Mouse (Mus musculus): Measurements from ENCODE around the gene Spata45. TPM values are rescaled to one million over a fixed set of nuclear protein-coding genes. Genes with fewer than 3 reads are reported as not detected.
"Not testable (repeated sequence)": the region's sequence is repeated elsewhere in the genome, so short reads cannot be mapped to it uniquely, and the experiment has no call there.

Spata45 gene
- total RNA-seq (2014; fragmentation: Nextera tagmentation), result not detected in 2 replicates
- not detected in 2 replicates for total RNA-seq (2017)

DNA sequence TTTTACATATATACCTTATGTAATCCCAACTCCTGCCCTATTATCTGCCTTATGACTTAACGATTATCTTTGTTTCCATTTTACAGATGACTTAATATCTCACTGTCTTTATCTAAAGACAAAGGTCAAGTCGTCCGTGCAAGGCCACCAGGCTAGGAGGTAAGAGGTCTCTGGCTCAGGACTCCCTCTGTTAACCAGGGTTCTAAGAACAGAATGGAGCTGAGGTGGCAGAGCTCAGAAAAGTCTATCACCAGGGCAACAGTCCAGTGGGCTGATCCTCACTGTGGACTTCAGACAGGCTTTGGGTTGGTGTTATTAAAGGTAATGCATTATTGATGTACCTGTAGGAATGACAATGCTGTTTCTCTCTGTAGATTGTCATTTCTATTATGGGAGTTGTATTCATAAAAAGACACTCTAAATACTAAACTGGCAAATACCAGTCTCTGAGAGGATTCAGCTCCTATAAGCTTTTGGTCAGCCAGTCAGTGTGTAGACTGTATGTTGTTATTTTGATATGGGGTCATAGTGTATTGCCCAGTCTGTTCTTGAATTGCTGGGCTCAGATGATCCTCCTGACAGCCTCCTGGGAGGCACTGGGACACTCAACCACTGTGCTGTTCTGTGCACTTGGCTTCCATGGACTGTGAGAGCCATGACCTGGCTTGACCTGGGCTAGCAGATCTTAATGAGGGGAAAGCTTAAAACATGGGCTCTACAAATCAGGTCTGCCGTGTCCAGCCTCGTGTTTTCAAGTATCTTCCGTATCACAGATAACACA is at the start of gene Spata45:
Gene Spata45, plus strand, starts transcription at position 86 of the 781 bp plus-strand sequence.
- ATAC-seq (replicated peaks; ENCODE audit: poor library complexity, severe bottlenecking), result no peak

DNA sequence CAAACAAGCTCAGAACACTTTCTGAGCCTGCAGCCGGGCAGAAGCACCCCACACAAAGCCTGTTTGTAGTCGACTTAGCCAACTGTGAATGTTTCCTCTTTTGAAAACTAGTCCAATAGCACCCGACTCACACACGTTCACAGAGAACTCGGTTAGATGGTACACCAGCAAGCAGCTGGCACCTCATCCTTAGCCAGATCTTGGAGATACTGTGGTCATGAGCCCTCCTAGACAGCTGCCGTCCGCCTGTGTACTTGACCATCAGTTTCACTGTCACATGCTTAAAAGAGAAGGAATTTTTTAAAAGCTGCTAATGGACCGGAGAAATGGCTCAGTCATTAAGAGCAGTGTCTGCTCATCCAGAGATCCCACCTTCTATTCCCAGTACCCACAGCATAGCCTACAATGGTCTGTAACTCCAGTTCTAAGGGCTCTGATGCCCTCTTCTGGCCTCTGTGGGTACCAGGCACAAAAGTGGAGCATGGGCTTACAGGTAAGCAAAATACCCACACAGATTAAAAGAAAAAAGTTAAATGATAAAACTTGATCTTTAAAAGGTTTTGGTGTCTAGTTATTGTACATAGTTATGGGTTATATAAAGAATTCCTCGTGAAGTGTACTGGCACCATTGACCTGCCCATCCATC is 46.9 kb upstream of the Spata45 start:
- ATAC-seq (replicated peaks; ENCODE audit: poor library complexity, severe bottlenecking), result no peak

DNA sequence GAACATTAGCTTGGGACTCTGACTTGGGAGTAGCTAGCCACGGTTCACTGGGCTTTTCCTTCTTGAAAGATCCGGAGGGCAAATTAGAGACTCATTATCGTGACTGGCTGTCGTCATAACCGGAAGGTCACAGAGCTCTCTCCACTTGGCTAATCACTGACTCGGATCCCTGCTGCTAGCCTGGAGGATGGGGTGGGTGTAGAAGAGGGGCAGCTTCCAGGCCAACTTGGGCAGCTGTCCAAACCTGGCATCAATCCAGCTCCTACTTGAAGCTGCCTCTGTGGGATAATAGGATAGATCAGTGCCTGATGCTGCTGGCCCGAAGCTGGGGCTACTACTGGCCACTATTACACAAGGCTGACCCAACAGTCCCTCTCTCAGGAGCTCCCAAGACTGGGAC is 40.9 kb upstream of the Spata45 start:
- ATAC-seq (replicated peaks; ENCODE audit: poor library complexity, severe bottlenecking), result no peak

DNA sequence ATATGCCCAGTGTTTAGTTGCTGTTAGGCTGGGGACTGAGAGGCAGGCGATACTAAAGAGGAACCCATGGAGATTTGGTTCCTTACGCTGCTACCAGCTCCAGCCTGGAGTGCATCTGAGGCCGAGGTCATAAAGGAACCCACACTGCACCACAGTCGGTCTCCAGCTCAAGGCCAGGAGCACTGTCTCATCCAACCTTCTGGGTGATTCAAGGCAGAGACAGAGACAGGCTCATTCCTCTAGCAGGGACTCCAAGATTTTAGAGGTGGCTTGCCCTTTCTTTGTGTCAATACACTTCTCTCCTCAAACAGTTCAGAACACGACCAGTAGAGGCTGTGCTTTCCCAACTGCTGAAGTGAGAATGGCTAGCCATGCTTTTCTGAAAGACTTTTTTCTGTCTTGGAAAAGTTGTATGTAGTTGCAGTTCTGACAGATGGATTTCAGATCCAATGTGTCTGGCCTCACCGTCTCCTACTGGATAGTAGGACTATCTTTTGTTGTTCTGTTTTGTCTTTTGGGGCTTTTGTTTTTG is 40.0 kb upstream of the Spata45 start:
- ATAC-seq (replicated peaks; ENCODE audit: poor library complexity, severe bottlenecking), result 0 out of 2 replicates have a peak, but pooled peaks have one; percentile 25

DNA sequence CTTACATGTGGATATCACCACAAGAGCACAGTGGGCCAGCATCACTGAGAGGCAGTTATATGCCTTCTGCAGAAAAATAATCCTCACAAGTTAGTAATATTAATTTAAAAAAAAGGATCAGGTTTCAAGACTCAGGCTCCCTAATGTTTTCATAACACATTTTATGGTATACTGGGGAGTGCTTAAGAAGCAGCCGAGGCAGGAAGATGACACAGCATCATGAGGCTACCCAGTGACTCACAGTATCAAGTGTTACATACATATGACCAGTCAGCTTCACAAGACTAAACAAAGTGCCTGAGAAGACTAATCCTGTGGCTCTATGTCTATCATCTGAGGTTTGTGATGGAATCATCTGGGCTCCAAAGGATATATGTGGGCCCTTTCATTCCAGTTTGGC is 38.4 kb upstream of the Spata45 start:
- ATAC-seq (replicated peaks; ENCODE audit: poor library complexity, severe bottlenecking), result no peak

DNA sequence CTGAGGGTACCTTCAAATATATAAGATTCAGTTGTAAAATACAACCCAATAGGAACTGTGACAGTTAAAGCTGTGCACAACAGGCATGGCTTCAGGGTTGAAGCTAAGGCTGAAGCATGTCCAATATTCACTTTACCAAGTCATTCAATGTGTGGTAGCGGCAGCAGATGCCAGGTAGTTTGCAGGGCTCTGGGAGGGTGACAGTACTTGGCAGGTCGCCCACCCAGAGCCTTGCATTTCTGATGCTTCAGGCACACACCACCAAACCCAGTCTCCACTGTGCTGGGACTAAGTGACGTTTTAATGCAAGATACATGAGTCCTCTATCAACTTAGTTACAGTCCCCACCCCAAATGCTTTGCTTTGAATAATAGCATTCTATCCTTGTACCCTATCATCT is 35.8 kb upstream of the Spata45 start:
- no peak for ATAC-seq (replicated peaks; ENCODE audit: poor library complexity, severe bottlenecking)

DNA sequence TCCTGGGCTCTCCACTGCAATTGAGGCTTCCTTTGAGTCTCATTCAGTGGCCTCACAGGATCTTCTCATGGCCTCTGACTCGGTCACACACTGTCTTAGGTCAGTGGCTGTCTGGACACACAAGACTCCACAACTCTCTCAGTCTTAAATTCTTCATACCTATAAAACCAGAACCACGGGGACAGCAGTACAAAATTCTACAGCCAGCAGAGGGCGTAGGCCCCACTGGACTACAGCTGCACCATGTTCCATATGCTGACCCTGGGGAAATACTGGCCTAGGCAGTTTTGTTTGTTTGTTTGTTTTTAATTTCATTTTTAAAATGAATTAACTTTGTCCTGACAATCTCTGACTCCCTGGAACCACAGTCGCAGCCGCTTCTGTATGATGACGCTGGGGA is 34.2 kb upstream of the Spata45 start:
- 0 out of 2 replicates have a peak, but pooled peaks have one; percentile 37 for ATAC-seq (replicated peaks; ENCODE audit: poor library complexity, severe bottlenecking)

DNA sequence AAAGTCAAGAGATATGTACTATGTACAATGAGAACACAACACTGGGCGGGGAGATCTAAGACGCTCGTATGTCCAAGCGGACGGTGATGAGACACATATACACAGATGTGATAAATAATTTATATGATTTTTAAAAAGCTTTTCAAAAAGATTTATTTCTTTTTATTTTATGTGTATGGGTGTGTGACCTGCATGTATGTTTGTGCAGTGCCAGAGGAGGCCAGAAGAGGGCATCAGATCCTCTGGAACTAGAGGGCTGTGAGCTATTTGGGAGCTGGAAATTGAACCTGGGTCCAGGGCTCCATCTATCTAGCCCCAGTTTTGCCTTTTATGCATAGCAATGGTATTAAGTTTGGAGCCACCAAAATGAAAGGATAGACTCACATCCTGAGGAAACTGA is 27.7 kb upstream of the Spata45 start:
- no peak for ATAC-seq (replicated peaks; ENCODE audit: poor library complexity, severe bottlenecking)

DNA sequence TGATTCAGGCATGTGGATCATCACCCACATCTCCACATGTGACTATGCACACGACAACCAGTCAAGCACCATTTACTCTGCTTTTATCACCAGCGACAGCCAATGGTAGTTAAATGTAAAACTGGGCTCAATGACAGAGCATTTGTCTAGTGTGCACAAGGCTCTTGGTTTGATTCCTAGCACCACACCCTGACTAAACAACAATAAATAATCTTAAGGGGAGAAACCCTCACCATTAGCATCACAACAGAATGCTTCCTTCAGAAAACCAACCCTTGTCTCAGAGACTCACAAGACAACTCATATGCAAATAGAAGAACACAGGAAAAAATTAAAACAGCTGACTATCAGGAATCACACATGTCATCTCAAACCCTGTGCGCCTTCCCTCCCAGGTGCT is 22.2 kb upstream of the Spata45 start:
- ATAC-seq (replicated peaks; ENCODE audit: poor library complexity, severe bottlenecking), result no peak

DNA sequence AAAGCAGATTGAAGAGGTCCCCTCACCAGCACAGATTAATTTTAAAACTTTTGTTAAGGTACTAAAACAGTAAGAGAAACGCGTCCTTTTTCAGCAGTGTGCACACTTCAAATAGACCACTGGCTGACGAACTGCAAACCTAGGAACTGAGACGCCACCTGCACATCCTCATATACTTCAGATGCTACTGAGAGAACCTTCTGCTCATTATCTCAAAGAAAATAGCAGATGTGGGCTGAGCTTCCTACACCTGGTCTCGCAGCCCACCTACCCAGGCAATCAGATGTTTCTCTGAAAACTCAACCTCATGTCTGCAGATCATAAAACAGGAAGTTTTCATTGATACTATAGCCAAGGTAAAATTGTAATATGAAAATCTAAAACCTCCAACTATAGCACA is 16.6 kb upstream of the Spata45 start:
- ATAC-seq (replicated peaks; ENCODE audit: poor library complexity, severe bottlenecking), result no peak

DNA sequence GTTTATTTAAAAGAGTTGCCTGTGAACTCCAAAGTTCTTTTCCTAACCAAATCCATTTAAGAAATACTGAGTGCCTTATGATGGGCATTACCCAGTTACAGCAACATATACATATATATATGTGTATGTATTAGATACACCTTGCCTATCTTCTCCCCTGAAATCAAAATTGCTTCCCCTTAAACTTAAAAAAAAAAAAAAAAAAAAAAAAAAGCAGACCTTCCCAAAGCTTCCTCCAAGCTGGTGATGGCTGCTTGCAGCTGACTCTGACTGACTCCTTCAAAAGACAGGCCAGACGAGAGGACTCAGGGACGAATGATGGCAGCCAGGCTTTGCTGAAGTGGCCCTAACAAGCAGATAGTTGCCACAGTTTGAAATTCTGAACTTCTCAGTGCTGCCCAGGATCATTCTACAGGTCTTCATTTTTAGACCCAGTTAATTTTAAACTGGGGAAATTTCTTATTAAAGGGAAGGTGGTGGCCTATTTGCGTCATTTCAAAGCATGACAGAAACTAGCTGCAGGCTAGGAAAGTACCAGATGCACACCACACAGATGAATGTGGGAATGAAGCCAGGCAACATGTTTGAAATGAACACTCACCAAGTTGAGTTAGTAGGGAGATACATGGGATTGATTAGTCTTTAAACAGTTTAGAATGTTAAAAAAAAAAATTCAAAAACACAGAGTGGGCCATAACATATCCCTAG is 16.1 kb upstream of the Spata45 start:
- no peak for ATAC-seq (replicated peaks; ENCODE audit: poor library complexity, severe bottlenecking)

DNA sequence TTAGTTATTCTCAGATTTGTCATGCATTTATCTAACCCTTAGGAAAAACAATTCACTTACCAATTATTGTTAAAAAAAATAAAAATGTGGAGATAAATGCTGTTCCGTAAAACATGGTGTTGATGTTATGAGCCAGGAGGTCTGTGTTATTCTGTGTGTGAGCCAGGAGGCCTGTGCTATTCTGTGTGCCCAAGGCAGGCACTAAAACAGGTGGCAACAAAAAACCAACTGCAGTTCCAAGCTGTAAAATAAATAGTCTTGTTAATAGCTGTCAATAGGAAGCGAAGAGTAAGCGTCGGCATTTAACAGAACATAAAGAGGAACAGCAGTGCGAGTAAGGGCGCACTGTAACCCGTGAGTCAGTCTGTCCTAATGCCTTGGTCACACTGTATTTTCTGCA is 15.4 kb upstream of the Spata45 start:
- no peak for ATAC-seq (replicated peaks; ENCODE audit: poor library complexity, severe bottlenecking)

DNA sequence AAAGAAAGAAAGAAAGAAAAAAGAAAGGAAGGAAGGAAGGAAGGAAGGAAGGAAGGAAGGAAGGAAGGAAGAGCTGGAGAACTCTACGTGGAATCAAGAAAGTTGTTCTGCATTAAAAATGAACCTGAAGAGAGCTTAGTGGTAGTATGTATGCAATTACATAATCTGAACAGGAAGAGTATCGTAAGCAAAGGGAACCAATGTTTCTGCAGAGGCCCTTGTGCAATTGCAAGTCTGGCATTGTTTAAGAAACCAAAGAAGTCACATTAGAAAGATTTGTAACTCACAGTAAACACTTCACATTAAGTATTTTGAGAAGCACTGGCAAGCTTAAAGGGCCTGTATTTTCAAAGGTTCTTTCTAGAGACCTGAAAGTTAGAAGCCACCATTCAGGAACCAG is 13.3 kb upstream of the Spata45 start:
- peak; percentile 57 for ATAC-seq (replicated peaks; ENCODE audit: poor library complexity, severe bottlenecking)

DNA sequence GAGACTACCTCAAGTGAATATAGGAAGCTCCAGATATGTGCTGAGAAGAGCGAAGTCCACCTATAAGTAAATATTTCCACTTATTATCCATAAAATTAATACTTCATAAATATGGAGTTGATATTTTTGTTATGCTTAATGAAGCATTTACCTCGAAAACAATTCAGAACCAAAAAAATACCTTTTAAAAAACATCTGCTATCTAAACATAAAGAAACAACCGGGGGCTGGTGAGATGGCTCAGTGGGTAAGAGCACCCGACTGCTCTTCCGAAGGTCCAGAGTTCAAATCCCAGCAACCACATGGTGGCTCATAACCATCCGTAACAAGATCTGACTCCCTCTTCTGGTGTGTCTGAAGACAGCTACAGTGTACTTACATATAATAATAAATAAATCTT is 12.6 kb upstream of the Spata45 start:
- ATAC-seq (replicated peaks; ENCODE audit: poor library complexity, severe bottlenecking), result not testable (repeated sequence)

DNA sequence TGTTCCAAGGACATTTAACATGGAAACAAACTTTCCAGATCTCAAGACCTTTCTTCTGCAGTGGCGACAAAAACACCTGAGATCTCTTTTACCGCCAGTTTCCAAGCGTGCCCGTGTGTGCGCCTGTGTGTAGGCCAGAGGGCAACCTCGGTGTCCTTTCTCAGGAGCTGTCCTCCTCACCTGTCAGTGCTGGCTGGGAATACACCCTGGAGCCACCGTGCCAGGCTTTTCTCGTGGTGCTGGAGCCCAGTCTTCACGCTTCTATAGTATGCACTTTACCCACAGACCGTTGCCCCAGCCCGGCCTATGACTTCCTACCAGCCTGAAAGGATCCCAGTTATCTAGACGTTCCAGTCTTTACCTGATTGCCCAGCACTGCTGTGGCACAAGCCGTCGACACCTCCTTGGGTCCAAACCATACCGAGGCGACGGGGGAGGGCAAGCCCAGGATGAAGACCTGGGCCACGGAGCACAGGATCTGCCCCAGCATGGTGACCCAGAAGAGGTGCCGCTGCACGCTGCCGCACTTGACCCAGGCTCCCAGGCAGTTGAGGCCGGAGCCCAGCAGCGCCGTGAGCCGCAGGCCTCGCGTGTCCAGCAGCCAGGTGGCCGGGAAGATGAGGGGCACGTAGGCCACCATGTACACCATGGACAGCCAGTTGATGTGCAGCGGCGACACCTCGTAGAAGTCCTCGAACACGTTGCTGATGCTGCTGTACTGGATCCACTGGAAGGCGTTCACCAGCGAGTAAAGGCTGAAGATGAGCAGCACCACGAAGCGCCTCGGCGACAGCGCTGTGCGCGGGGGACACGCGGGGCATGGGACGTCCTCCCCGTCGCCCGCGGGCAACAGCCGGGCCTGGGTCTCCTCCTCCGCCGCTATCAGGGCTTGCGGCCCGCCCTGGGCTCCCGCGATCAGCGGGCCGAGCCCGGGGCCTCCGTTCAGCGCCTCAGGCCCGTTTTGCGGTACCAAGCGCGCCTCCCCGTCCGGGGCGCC is 11.1 kb upstream of the Spata45 start:
- ATAC-seq (replicated peaks; ENCODE audit: poor library complexity, severe bottlenecking), result 0 out of 2 replicates have a peak, but pooled peaks have one; percentile 1

DNA sequence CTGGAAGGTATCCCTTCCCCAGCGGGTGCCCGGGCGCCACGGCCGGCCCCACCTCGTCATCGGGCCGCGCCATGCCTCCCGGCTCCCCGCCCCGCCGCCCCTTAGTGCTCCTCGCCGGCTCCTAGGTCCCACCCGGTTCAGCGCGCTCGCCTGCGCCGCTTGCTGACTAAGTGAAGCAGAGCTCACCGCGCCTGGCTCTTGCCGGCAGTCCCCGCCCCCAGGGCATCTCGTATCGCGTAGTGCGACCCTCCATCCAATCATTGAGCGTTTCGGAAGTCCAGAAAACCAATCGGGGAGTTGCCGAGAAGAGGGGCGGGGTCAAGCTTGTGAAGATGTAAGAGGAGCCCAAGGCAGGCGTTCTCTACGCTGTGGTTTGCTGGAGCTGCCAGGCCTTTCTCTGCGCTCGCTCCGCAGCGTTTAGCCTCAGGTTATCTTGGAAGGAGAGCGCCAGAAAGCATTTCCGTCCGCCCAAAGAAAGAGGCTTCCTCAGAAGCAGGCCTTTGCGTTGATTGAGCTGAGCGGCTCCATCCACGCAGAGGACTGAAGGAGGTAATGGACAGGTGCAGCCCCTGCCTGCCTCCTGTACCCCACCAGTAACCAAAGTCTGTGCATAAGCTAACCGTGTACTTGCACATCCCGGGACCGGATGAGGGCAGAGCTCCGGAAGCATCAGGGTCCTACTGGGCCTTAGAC is 10.3 kb upstream of the Spata45 start, which contains the start of gene Flvcr1:
Gene Flvcr1, minus strand, starts transcription at position 138 of the 693 bp plus-strand sequence.
- ATAC-seq (replicated peaks; ENCODE audit: poor library complexity, severe bottlenecking), result peak; percentile 87

DNA sequence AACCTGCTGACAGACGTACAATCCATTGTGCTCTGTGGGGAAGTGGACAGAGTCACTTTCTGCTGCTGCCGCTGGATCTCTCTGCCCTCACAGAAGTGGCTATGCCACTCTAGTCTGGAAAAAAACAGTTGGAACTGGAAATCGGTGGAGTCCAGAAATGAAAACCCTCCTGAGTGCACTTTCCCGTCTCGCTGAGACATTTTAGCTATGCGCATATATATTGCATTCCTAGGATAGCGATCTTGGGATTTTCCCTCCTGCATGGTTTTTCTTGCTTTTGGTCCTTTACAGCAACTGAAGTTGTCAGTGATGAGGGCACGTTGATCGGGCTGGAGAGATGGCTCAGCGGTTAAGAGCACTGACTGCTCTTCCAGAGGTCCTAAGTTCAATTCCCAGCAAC is 6.3 kb upstream of the Spata45 start:
- no peak for ATAC-seq (replicated peaks; ENCODE audit: poor library complexity, severe bottlenecking)

DNA sequence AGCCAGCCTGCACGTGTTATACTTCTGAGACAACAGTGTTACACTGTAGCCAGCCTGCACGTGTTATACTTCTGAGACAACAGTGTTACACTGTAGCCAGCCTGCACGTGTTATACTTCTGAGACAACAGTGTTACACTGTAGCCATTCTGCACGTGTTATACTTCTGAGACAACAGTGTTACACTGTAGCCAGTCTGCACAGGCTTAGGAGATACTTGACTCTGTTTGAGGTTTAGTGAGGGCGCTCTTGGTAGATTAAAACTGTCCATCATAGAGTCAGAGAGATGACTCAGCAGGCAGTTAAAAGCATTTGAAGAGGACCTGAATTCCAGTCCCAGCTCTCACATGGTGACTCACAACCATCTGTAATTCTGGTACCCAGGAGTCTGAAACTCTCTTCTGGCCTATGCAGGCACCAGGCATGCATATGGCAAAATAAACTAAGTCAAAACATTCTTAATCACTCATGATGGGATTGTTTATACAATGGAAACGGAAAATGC is 5.5 kb upstream of the Spata45 start:
- not testable (repeated sequence) for ATAC-seq (replicated peaks; ENCODE audit: poor library complexity, severe bottlenecking)

DNA sequence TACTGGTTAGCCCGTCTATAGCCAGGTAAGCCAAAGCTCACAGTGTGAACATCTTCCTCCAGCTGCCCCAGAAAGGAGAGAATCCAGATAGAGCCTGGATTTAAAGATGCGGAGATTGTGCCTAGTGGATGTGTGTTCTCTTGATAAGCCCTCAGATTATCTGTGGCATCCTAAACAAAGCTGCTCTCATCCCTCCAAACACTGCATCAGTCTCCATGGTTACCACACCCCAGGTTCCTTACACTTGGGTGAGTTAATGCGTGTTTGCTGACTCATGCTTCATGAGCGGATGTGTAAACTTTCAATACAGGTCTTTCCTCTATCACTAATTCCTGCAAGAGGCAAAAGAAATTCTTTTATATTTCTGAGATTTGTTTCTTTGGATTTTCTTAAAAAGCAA is 790 bp upstream of the Spata45 start:
- ATAC-seq (replicated peaks; ENCODE audit: poor library complexity, severe bottlenecking), result no peak; the same call in 1 of the 2 replicates

All from granulocyte monocyte progenitor cell, adult 5-6 weeks (primary cell).